Mouse (Mus musculus): ENCODE measurements around the gene Pnkp. TPM values are rescaled to one million over a fixed set of nuclear protein-coding genes. Genes with fewer than 3 reads are reported as not detected.

Gene Pnkp
- polyA plus RNA-seq, 1 experiment from 2014 or later, result 43.2 TPM

DNA sequence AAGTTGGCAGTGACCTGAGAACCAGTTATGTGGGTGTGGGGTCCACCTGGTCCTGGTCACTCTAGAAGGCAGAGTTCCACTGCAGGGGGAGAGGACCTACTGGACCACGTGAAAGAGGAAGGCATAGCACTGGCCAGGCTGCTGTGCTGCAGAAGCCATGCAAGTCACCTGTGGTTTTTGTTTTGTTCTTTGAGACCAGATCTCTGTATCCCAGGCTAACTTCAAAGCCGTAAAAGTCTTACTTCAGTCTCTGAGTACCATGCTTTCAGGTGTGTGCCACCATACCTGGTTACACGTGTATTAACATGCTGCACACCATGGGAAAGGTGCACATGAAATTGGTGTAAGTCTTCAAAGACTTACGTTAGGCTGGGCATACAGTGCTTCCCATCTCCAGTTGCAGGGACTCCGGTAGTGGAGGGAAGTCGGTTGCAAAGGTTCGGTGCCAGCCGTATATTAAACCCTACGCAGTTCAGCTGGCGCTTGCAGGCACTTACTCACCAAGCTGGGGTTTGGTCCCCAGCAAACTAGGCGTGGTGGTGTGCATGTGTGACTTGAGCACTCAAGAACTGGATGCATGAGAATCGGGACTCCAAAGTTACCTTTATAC, 5.2 kb upstream of the Pnkp start:
- TF ChIP-seq CTCF (IDR thresholded peaks at IDR 0.05), result no peak
- ChIA-PET POLR2A (interaction anchor here (2.2 kb wide), 1 partner anchor 107 kb away, joined by 5 read pairs; no protein-coding TSS in a partner anchor), CTCF (interaction anchor here (1.2 to 1.5 kb wide), 2 partner anchors 10 to 106 kb away, joined by 4 read pairs; no protein-coding TSS in a partner anchor)
- no peaks in the 10 kb centered on the region for H3K27me3 ChIP-seq
- DNase-seq (ENCODE audit: low read depth, low spot score) (no peak), ATAC-seq (no peak)
- in situ Hi-C loops (cut with MboI; ENCODE audit: low pct_unique_long_range_greater_than_20kb), result loop anchor here (25.0 kb wide), 1 partner anchor 861 kb away; the partner anchor contains the start of genes Dbp, Fam83e, Rpl18 and Sphk2

DNA sequence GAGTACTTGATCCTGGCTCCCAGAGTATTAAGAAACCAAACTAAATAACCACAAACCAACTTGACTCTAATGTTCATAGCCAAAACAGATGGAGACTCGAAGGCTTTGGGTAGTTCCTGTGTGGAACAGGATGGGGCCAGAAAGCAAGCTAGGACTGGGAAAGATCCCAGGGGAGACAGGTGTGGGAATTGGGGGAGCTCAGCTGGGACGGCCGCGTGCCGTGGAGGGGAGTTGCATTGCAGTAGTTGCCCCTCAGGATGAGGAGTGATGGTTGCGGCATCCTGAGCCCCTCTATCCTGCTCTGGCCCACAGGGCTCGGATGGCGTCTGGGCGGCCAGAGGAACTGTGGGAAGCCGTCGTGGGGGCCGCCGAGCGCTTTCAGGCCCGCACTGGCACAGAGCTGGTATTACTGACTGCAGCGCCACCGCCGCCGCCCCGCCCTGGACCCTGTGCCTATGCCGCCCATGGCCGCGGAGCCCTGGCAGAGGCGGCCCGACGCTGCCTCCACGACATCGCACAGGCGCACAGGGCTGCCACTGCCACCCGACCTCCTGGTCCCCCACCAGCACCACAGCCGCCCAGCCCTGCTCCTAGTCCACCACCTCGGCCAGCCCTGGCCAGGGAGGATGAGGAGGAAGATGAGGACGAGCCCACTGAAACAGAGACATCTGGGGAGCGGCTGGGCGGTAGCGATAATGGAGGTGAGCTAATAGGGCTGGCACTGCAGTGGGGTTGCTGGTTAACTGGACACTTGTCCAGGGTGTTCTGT, 4.5 kb upstream of the Pnkp start:
- ChIA-PET CTCF (interaction anchor here (0.7 kb wide), 1 partner anchor 37 kb away, joined by 3 read pairs; no protein-coding TSS in a partner anchor), POLR2A (no interaction called here)
- DNase-seq (ENCODE audit: low read depth, low spot score) (no peak), ATAC-seq (no peak)
- no peak for TF ChIP-seq CTCF (IDR thresholded peaks at IDR 0.05)
- in situ Hi-C loops (cut with MboI; ENCODE audit: low pct_unique_long_range_greater_than_20kb), result loop anchor here (25.0 kb wide), 1 partner anchor 860 kb away; the partner anchor contains the start of genes Dbp, Fam83e, Rpl18 and Sphk2
- H3K27me3 ChIP-seq, result no peaks in the 10 kb centered on the region

DNA sequence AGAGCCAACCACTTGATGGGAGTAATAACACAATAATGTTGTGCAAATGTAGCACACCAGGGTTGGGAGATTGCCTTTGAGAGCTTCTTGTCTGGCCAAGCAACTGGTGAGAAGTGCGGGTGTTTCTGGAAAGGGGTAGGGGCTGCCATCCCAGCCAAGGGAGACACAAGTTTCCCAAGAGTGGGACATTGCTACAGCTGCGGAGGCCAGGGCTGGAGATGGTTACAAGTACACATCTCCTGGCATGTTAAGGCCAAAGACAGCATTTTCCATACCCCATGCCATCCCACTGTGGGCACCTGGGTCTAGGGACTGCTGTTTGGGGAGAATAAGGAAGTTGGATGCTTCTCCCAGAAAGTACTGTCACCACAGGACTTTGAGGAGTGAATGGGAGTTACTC, 3.9 kb upstream of the Pnkp start:
- in situ Hi-C loops (cut with MboI; ENCODE audit: low pct_unique_long_range_greater_than_20kb), result loop anchor here (25.0 kb wide), 1 partner anchor 859 kb away; the partner anchor contains the start of genes Dbp, Fam83e, Rpl18 and Sphk2
- DNase-seq (ENCODE audit: low read depth, low spot score) (no peak), ATAC-seq (no peak)
- no peaks in the 10 kb centered on the region for H3K27me3 ChIP-seq
- TF ChIP-seq CTCF (IDR thresholded peaks at IDR 0.05), result no peak
- CTCF ChIA-PET, result no interaction called here
- POLR2A ChIA-PET, result no interaction called here

DNA sequence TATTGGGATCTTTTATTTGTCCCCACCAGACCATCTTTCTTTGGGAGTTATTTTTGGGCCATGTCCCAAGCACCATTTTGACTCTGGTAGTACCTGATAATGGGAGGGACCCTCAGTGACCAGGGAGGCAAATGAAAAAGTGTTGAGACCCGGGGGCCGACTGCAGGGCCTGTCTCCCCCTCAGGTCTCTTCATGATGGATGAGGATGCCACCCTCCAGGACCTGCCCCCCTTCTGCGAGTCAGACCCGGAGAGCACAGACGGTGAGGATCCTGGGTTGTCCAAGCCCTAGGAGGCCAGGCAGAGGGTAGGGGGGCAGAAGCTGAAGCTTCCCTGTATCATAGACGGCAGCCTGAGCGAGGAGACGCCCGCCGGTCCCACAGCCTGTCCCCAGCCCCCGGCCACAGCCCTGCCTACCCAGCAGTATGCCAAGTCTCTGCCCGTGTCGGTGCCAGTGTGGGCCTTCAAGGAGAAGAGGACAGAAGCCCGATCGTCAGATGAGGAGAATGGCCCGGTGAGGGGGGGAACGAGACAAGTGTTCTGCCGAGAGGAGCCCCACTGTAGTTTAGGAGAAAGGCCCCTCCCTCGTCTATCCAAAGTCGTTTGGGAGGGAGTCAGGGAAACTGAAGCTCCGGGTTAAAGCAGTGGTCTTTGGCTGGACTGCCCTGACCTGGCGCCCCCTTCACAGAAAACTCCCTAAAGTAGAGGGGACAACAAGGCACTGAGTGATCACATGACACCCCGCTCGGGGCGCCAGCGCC, 3.2 kb upstream of the Pnkp start:
- ChIA-PET POLR2A (interaction anchor here (1.0 to 1.6 kb wide), 2 partner anchors 12 to 16 kb away, joined by 3 to 4 read pairs; partner anchors contain the start of gene Ptov1), CTCF (no interaction called here)
- H3K27me3 ChIP-seq, result no peaks in the 10 kb centered on the region
- no peak for DNase-seq (ENCODE audit: low read depth, low spot score)
- ATAC-seq, result no peak
- in situ Hi-C loops (cut with MboI; ENCODE audit: low pct_unique_long_range_greater_than_20kb), result loop anchor here (25.0 kb wide), 1 partner anchor 859 kb away; the partner anchor contains the start of genes Dbp, Fam83e, Rpl18 and Sphk2
- no peak for TF ChIP-seq CTCF (IDR thresholded peaks at IDR 0.05)

DNA sequence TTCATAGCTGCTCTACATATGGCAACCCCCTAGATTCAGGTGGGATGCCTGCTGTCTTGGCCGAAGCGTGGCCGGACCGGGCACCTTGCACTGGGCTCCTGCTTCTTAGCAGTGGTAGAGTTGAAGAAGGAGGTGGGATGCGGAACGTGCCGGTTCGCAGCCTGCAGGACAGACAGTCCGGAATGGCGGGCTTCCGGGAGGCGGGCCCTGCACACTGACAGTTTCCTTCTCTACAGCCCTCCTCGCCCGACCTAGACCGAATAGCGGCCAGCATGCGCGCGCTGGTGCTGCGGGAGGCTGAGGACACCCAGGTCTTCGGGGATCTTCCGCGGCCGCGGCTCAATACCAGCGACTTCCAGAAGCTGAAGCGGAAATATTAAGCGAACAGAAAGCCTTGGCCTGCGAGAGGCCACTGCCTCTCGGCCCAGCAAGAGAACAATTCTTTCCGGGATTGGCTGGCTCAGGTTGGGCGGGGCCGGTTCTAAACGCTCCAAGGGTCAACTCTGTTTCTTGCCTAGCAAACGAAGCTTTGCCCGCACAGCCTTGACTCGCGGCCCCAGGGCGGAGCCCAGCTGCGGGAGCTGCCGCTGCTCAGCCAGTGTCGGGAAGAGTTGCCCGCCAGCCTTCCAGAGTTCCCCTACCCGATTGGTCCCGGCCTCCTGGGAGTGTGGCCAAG, 2.4 kb upstream of the Pnkp start:
- ATAC-seq, result peak; percentile 76
- ChIA-PET POLR2A (interaction anchor here (1.0 to 1.6 kb wide), 2 partner anchors 12 to 15 kb away, joined by 3 to 4 read pairs; partner anchors contain the start of gene Ptov1), CTCF (interaction anchor here (1.3 to 2.1 kb wide), 3 partner anchors 10 to 72 kb away, joined by 3 to 5 read pairs (median 4); no protein-coding TSS in a partner anchor)
- no peaks in the 10 kb centered on the region for H3K27me3 ChIP-seq
- peak; percentile 44 for DNase-seq (ENCODE audit: low read depth, low spot score)
- in situ Hi-C loops (cut with MboI; ENCODE audit: low pct_unique_long_range_greater_than_20kb), result loop anchor here (25.0 kb wide), 1 partner anchor 858 kb away; the partner anchor contains the start of genes Dbp, Fam83e, Rpl18 and Sphk2
- no peak for TF ChIP-seq CTCF (IDR thresholded peaks at IDR 0.05)

DNA sequence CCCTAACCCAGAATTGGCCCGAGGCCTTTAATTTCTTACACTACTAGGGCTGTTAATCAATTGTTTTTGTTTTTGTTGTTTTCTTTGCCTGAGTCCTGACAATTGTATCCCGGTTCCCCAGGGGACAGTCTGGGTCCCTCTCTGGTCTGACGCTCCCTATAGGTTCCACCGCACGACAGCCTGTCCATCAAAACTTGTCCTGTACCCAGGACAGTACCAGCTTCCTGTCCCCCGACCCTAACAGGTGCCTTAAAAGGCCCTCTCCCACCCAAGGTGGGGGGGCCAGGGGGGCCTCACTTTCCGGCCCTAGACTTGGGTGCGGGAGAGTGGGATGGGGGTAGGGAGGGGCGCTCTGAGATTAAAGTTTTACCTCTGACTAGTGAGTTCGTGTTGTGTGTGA, 1.9 kb upstream of the Pnkp start:
- H3K27me3 ChIP-seq, result no peaks in the 10 kb centered on the region
- in situ Hi-C loops (cut with MboI; ENCODE audit: low pct_unique_long_range_greater_than_20kb), result loop anchor here (25.0 kb wide), 1 partner anchor 857 kb away; the partner anchor contains the start of genes Dbp, Fam83e, Rpl18 and Sphk2
- no peak for DNase-seq (ENCODE audit: low read depth, low spot score)
- no peak for TF ChIP-seq CTCF (IDR thresholded peaks at IDR 0.05)
- ChIA-PET CTCF (interaction anchor here (1.3 to 2.1 kb wide), 3 partner anchors 10 to 71 kb away, joined by 3 to 5 read pairs (median 4); no protein-coding TSS in a partner anchor), POLR2A (interaction anchor here (1.0 to 1.6 kb wide), 2 partner anchors 11 to 15 kb away, joined by 3 to 4 read pairs; partner anchors contain the start of gene Ptov1)
- ATAC-seq, result no peak

DNA sequence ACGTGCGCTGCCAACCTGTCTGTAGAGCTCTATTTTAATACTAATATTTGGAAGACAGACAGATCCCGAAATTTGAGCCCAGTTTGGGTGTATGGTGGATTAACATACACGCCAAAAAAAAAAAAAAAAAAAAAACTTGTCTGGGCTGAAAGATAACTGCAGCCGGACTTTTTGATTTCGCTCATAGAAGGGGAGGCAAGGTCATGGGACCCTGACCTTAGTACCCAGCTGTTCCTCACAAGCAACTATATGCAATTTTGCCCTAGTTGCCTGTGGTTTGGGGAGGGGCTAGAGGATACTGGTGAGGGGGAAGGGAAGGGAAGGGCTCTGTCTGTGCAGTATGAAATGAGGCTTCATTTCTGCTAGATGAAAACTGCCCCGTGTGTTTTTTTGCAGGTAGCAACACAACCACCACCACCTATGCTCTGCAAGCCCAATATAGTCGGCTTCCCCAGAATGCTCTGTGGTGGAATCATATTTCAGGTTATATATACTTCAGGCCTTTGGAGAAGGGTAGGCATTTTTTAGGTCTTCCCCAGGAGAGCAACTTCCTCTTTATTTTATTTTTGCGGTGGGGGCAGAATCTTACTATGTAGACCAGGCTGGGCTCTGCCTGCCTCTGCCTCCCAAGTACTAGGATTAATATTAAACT, 548 bp upstream of the Pnkp start:
- no peaks in the 10 kb centered on the region for H3K27me3 ChIP-seq
- in situ Hi-C loops (cut with MboI; ENCODE audit: low pct_unique_long_range_greater_than_20kb), result loop anchor here (25.0 kb wide), 1 partner anchor 856 kb away; the partner anchor contains the start of genes Dbp, Fam83e, Rpl18 and Sphk2
- ChIA-PET POLR2A (interaction anchor here (0.6 to 2.6 kb wide), 4 partner anchors 9 to 293 kb away, joined by 3 to 9 read pairs (median 3); no protein-coding TSS in a partner anchor), CTCF (interaction anchor here (1.6 to 2.1 kb wide), 2 partner anchors 8 to 10 kb away, joined by 4 to 5 read pairs; no protein-coding TSS in a partner anchor)
- DNase-seq (ENCODE audit: low read depth, low spot score) (no peak), ATAC-seq (no peak)
- TF ChIP-seq CTCF (IDR thresholded peaks at IDR 0.05), result no peak

DNA sequence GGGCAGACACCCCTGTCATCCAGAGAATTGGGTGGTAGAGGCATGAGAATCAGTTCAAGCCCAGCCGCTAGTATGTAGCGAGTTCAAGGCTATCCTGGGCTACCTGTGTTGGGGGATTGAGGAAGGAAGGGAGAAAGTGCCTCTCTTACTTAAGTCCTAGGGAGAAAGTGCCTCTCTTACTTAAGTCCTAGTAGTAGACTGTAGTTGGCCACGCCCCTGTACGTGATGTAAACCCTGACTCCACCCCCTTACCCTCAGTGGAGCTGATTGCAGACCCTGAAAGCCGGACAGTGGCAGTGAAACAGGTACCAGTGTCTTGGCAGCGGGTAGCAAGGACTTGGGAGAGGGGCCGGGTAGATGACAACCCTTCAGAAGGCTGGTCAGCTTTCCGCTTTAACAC, 966 bp downstream of the Pnkp start:
- ATAC-seq (no peak), DNase-seq (ENCODE audit: low read depth, low spot score) (no peak)
- ChIA-PET POLR2A (interaction anchor here (0.6 to 2.6 kb wide), 3 partner anchors 8 to 39 kb away, joined by 3 to 9 read pairs (median 3); no protein-coding TSS in a partner anchor), CTCF (interaction anchor here (0.8 kb wide), 1 partner anchor 12 kb away, joined by 3 read pairs; no protein-coding TSS in a partner anchor)
- TF ChIP-seq CTCF (IDR thresholded peaks at IDR 0.05), result no peak
- no peaks in the 10 kb centered on the region for H3K27me3 ChIP-seq
- in situ Hi-C loops (cut with MboI; ENCODE audit: low pct_unique_long_range_greater_than_20kb), result loop anchor here (25.0 kb wide), 1 partner anchor 854 kb away; the partner anchor contains the start of genes Dbp, Fam83e, Rpl18 and Sphk2
